In genomic region chr17:34860514-34860913, GRCm38 (mm10) we compare ENCODE assay signal across 19 mouse cellular contexts. TPM values are rescaled to one million over a fixed set of nuclear protein-coding genes. Genes with fewer than 3 reads are reported as not detected.
"Had no signal": no experiment of that assay in that cellular context is flagged by ENCODE, and none has a peak within 500 bp of the region (broad histone marks: within the 10 kb centered on the region; RNA-seq: fewer than 3 reads in every experiment).

No protein-coding gene starts in this region.

- H3K9ac ChIP-seq: hindbrain, embryonic 14.5 days; midbrain, embryonic 15.5 days had no signal

- H3K4me3 ChIP-seq: layer of hippocampus, adult 2 months; midbrain, embryonic 15.5 days had no signal

- H3K9me3 ChIP-seq: midbrain, embryonic 15.5 days had no signal

- ATAC-seq: midbrain, embryonic 15.5 days had no signal

- DNase-seq: kidney, adult 11 months; kidney, adult 9 months; kidney, postnatal 4 days; lung, adult 18-20 months; lung, postnatal 36 days; right cerebral cortex, adult 18-20 months; right cerebral cortex, postnatal 25 days; thymus, postnatal 4 days had no signal

- H3K4me2 ChIP-seq: hindbrain, embryonic 14.5 days; midbrain, embryonic 15.5 days had no signal

- H3K27ac ChIP-seq: hindbrain, embryonic 14.5 days; kidney, postnatal 0 days; layer of hippocampus, adult 2 months; midbrain, embryonic 15.5 days; stomach, postnatal 0 days had no signal

- H3K4me1 ChIP-seq: midbrain, embryonic 15.5 days had no signal

- H3K27me3 ChIP-seq: midbrain, embryonic 15.5 days had no signal

RNA-seq across cellular contexts. Expression of gene Cfb, which starts 1.8 kb away (rescaled TPM):
- total RNA-seq: layer of hippocampus, adult 2 months; megakaryocyte progenitor cell, adult 5-6 weeks had no signal

RNA-seq across cellular contexts. Expression of gene Gm20547, which starts 21.3 kb away (rescaled TPM):
- total RNA-seq: layer of hippocampus, adult 2 months; layer of hippocampus, postnatal 14 days; left cerebral cortex, adult 18-20 months; megakaryocyte progenitor cell, adult 5-6 weeks had no signal
- polyA plus RNA-seq: hindbrain, embryonic 14.5 days; kidney, postnatal 0 days; limb, embryonic 11.5 days; lung, embryonic 16.5 days; neural tube, embryonic 14.5 days; stomach, postnatal 0 days had no signal
